Mouse (Mus musculus): ENCODE measurements around the gene Inafm1.
"Not testable (repeated sequence)": the region's sequence is repeated elsewhere in the genome, so short reads cannot be mapped to it uniquely, and the experiment has no call there.

The Inafm1 gene

GRCm38 (mm10) chr7:16263015-16263787, 10.2 kb downstream of the Inafm1 start:
- DNase-seq (ENCODE audit: low spot score) = peak; percentile 84

DNA sequence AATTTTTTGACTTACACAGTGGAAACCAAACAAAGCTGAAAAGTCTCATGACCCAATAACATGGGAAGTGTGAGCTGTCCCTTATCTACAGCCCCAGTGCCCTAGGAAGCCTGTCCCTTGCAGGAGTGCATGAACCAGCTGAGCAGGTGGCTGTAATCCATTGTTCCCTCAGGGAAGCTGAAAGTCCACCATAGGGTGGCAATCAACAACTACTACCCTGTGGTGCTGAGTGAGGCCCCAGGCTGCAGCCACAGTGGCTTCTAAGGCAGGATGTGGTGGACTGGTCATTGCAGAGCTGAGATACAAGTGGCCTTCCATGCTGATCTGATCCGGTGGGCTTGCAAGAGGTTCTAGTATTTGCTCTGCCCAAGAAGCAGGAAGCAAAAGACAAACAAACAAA, 12.3 kb downstream of the Inafm1 start:
- no peak for DNase-seq (ENCODE audit: low spot score)

- DNase-seq (ENCODE audit: low spot score) = no peak
Measured at GRCm38 (mm10) chr7:16259110-16259590, 14.3 kb downstream of the Inafm1 start, which contains the start of gene C5ar1. C5ar1 (minus strand) TSS chr7:16259540.

GRCm38 (mm10) chr7:16257830-16258229, 15.6 kb downstream of the Inafm1 start:
- no peak for DNase-seq (ENCODE audit: low spot score)

DNA sequence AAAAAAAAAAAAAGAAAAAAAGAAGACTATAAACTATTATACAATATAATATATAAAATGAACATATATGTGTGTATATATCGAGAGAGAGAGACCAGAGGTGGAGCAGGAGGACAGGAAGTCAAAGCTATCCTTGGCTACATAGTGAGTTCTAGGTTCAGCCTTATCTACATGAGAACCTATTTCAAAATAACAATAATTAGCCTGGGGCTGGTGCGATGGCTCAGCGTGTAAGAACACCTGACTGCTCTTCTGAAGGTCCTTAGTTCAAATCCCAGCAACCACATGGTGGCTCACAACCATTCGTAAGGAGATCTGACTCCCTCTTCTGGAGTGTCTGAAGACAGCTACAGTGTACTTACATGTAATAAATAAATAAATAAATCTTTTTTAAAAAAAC, 17.5 kb downstream of the Inafm1 start:
- not testable (repeated sequence) for DNase-seq (ENCODE audit: low spot score)

- no peak for DNase-seq (ENCODE audit: low spot score)
Measured at GRCm38 (mm10) chr7:16254195-16254594, 19.2 kb downstream of the Inafm1 start.

DNA sequence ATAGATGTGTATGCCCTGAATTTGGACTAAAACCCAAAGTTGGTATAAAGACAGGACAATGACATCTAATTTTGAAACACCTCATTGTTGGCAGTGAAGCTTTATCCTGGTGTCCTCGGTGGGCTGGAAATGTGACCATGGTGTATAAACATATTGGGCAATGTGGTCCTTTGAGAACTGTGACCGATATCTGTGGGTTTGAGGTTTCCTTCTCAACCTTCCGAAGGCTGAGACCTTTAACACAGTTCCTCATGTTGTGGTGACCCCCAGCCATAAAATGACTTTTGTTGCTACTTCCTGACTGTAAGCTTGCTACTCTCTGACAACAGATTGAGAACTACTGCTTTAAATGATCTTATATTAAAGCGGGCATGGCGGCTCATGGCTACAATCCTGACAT, 22.7 kb downstream of the Inafm1 start:
- no peak for DNase-seq (ENCODE audit: low spot score)

- no peak for DNase-seq (ENCODE audit: low spot score)
Measured at GRCm38 (mm10) chr7:16245958-16246357, 27.5 kb downstream of the Inafm1 start.

GRCm38 (mm10) chr7:16244067-16244466, 29.4 kb downstream of the Inafm1 start, which contains the start of gene C5ar2:
C5ar2 (minus strand) TSS chr7:16244154.
- peak; percentile 33 for DNase-seq (ENCODE audit: low spot score)

- no peak for DNase-seq (ENCODE audit: low spot score)
Measured at GRCm38 (mm10) chr7:16242198-16242597, 31.2 kb downstream of the Inafm1 start.

GRCm38 (mm10) chr7:16241787-16242186, 31.6 kb downstream of the Inafm1 start:
- no peak for DNase-seq (ENCODE audit: low spot score)

GRCm38 (mm10) chr7:16240978-16241303, 32.5 kb downstream of the Inafm1 start:
- DNase-seq (ENCODE audit: low spot score) = no peak

DNA sequence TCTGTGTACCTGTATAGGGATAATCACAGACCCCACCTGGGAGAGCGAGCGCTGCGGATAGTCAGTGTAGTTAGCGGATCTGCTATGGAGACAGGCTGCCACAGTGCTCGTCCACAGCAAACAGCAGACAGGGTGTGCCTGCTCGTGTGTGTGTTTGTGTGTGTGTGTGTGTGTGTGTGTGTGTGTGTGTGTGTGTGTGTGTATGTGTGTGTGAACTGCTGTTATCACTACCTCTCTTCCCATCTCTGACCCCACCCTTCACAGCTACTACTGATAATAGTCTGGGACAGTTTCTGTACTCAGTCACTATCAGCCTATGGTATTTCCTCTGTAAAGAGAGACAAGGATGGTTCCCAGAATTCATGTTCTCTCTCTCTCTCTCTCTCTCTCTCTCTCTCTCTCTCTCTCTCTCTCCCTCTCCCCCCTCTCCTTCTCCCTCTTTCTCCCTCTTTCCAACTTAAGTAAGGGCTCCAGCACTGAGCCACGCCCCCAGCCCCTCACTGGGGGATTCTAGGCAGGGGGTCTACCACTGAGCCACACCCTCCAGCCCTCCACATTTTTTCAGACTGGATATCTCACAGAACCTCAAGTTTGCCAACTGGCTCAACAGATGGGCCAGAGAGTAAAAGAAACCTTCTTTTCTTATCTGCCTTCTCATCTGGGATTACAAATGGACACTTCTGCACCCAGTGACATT, 33.0 kb downstream of the Inafm1 start:
- no peak for DNase-seq (ENCODE audit: low spot score)

GRCm38 (mm10) chr7:16239554-16239997, 33.8 kb downstream of the Inafm1 start:
- DNase-seq (ENCODE audit: low spot score) = peak; percentile 31

- no peak for DNase-seq (ENCODE audit: low spot score)
Measured at GRCm38 (mm10) chr7:16229869-16230268, 43.5 kb downstream of the Inafm1 start.
